Mouse (Mus musculus): Measurements from ENCODE around the gene Trim2. TPM values are rescaled to one million over a fixed set of nuclear protein-coding genes. Genes with fewer than 3 reads are reported as not detected.

The Trim2 gene
- 1.8 and 2.3 TPM in 2 replicates for polyA plus RNA-seq (2012; ENCODE audit: low replicate concordance)

GRCm38 (mm10) chr3:84306777-84307176, at the start of gene Trim2:
Trim2 (minus strand) TSS chr3:84306877.

GRCm38 (mm10) chr3:84173581-84174154, 133.0 kb downstream of the Trim2 start, which contains the start of gene Gm6525:
Gm6525 (plus strand) TSS chr3:84174104.

GRCm38 (mm10) chr3:84155558-84156006, 151.1 kb downstream of the Trim2 start, which contains the start of gene Mnd1:
Mnd1 (minus strand) TSS chr3:84155786.

Other genes starting within 250 kb of the Trim2 start
- gene Mnd1, start 151.1 kb downstream of the Trim2 start, polyA plus RNA-seq (2012; ENCODE audit: low replicate concordance) = 0.49 and 0.65 TPM in 2 replicates
- not detected in 2 replicates for gene Gm6525, start 132.8 kb downstream of the Trim2 start, polyA plus RNA-seq (2012; ENCODE audit: low replicate concordance)
- gene Fhdc1, start 173.6 kb upstream of the Trim2 start, polyA plus RNA-seq (2012; ENCODE audit: low replicate concordance) = 1.8 and 30.2 TPM in 2 replicates